ENCODE assay signal across 8 mouse cellular contexts in genomic region chr9:43742902-43743646, GRCm38 (mm10). TPM values are rescaled to one million over a fixed set of nuclear protein-coding genes. Genes with fewer than 3 reads are reported as not detected.
DNase-seq lines count a peak whose midpoint lies in the region; ATAC-seq and TF ChIP-seq lines count a peak whose summit lies in the region.

No protein-coding gene starts in this region.

- peak; percentile 7 for DNase-seq in thymus, adult 2 months
- no peak for DNase-seq in thymus, postnatal 10 days (ENCODE audit: low spot score in 2 of 2)
- DNase-seq in cerebellum, postnatal 25 days = peak; percentile 55 to 77
- DNase-seq in gastrocnemius, postnatal 25 days = peak; percentile 77
- peak; percentile 70 for DNase-seq in hindbrain, postnatal 0 days (ENCODE audit: low spot score)
- no peak for DNase-seq in liver, embryonic 13.5 days
- DNase-seq in naive thymus-derived CD4-positive, alpha-beta T cell, adult 2 months (ENCODE audit: low read depth) = peak; percentile 12

- no peak overlapping the region for H3K27ac ChIP-seq in thymus, adult 2 months (ENCODE audit: control insufficient read depth, insufficient read depth, low read length)
- peak overlapping the region; percentile 92; the same call in 1 of the 2 replicates for H3K27ac ChIP-seq in hindbrain, postnatal 0 days
- H3K27ac ChIP-seq in liver, embryonic 13.5 days = peak overlapping the region; percentile 73; the same call in 1 of the 2 replicates

- H3K9me3 ChIP-seq in hindbrain, postnatal 0 days (ENCODE audit: low read length) = no peaks in the 10 kb centered on the region
- no peaks in the 10 kb centered on the region for H3K9me3 ChIP-seq in liver, embryonic 13.5 days (replicated peaks)

- peak overlapping the region; percentile 95 for H3K9ac ChIP-seq in hindbrain, postnatal 0 days (replicated peaks; ENCODE audit: low read length)
- H3K9ac ChIP-seq in liver, embryonic 13.5 days = peak overlapping the region; percentile 72

- H3K4me3 ChIP-seq in thymus, adult 2 months (ENCODE audit: control insufficient read depth, insufficient read depth, low read length) = peak overlapping the region; percentile 58; the same call in 1 of the 2 replicates
- H3K4me3 ChIP-seq in hindbrain, postnatal 0 days (ENCODE audit: low read length) = peak overlapping the region; percentile 88
- H3K4me3 ChIP-seq in liver, embryonic 13.5 days (replicated peaks) = peak overlapping the region; percentile 65

- WGBS in thymus, adult 2 months = 10% methylated on average over 27 of the region's 27 CpGs
- WGBS in hindbrain, postnatal 0 days = 2% methylated on average over 27 of the region's 27 CpGs
- WGBS in liver, embryonic 13.5 days (ENCODE audit: insufficient replicate concordance) = 2% methylated on average over 27 of the region's 27 CpGs

- H3K27me3 ChIP-seq in thymus, adult 2 months (ENCODE audit: control insufficient read depth, insufficient read depth, low read length) = peaks cover 22% of the 10 kb centered on the region
- H3K27me3 ChIP-seq in hindbrain, postnatal 0 days (ENCODE audit: insufficient read depth, low read length) = no peaks in the 10 kb centered on the region
- peaks cover 48% of the 10 kb centered on the region for H3K27me3 ChIP-seq in liver, embryonic 13.5 days

- TF ChIP-seq CTCF in thymus, adult 2 months (IDR thresholded peaks at IDR 0.05; ENCODE audit: borderline replicate concordance, control insufficient read depth, extremely low read depth, insufficient read depth, low read length, poor library complexity) = no peak
- no peak for TF ChIP-seq CTCF in hindbrain, postnatal 0 days (IDR thresholded peaks at IDR 0.05; ENCODE audit: low read depth)

- ATAC-seq in hindbrain, postnatal 0 days = no peak
- ATAC-seq in liver, embryonic 13.5 days (ENCODE audit: low read depth) = peak; percentile 32
- ATAC-seq in monocyte, adult 5-6 weeks (replicated peaks; ENCODE audit: insufficient number of reproducible peaks, low FRiP score, low TSS enrichment, poor library complexity, severe bottlenecking) = no peak

- peaks cover 10% of the 10 kb centered on the region; the same call in 1 of the 2 replicates for H3K4me1 ChIP-seq in thymus, adult 2 months (replicated peaks; ENCODE audit: control insufficient read depth, insufficient read depth, low read length)
- peaks cover 25% of the 10 kb centered on the region for H3K4me1 ChIP-seq in hindbrain, postnatal 0 days (ENCODE audit: insufficient read depth, low read length)
- H3K4me1 ChIP-seq in liver, embryonic 13.5 days (replicated peaks) = peaks cover 26% of the 10 kb centered on the region

- H3K36me3 ChIP-seq in thymus, adult 2 months (ENCODE audit: control insufficient read depth, insufficient read depth, low read length) = no peaks in the 10 kb centered on the region
- H3K36me3 ChIP-seq in hindbrain, postnatal 0 days (ENCODE audit: insufficient read depth, low read length) = no peaks in the 10 kb centered on the region
- no peaks in the 10 kb centered on the region for H3K36me3 ChIP-seq in liver, embryonic 13.5 days

- TF ChIP-seq POLR2A in thymus, adult 2 months (IDR thresholded peaks at IDR 0.05; ENCODE audit: control insufficient read depth, extremely low read depth, insufficient read depth, low read length, poor library complexity) = no peak

- peak overlapping the region; percentile 90 for H3K4me2 ChIP-seq in hindbrain, postnatal 0 days (ENCODE audit: low read depth, low read length)
- peak overlapping the region; percentile 76 for H3K4me2 ChIP-seq in liver, embryonic 13.5 days

RNA-seq across cellular contexts. Expression of gene Nectin1, which starts 0.7 kb away (rescaled TPM):
- 23.3 and 28.9 TPM in 2 replicates for polyA plus RNA-seq in thymus, adult 2 months (2012; rRNA removed)
- 1 to 10 TPM; 2.1 to 2.6 TPM for total RNA-seq in gastrocnemius, postnatal 25 days (2021)
- 69.2 and 72.8 TPM in 2 replicates for total RNA-seq in hindbrain, postnatal 0 days (2014; rRNA removed)
- polyA plus RNA-seq in hindbrain, postnatal 0 days (2015; fragmentation: Nextera tagmentation; extraction: Ambion mirVana) = 15.7 and 17.1 TPM in 2 replicates
- 1.2 and 1.3 TPM in 2 replicates for polyA plus RNA-seq in liver, embryonic 13.5 days (2015; fragmentation: Nextera tagmentation; extraction: Ambion mirVana)
- total RNA-seq in monocyte, adult 5-6 weeks (2017) = 6.0 to 7.5 TPM (median 7.2 TPM) in 3 replicates

Comparison
In these comparisons a context has a peak if more than half of its experiments do, and no peak if none do; other contexts are left out.
1. DNase-seq: peak in thymus, adult 2 months (single experiment), cerebellum, postnatal 25 days (2 of 2), gastrocnemius, postnatal 25 days (single experiment), hindbrain, postnatal 0 days (single experiment) and naive thymus-derived CD4-positive, alpha-beta T cell, adult 2 months (single experiment); none in thymus, postnatal 10 days (0 of 2) and liver, embryonic 13.5 days (single experiment).
2. Peak in every context shown above with its lines, with median percentiles within 50 percentile points of each other: H3K4me3 ChIP-seq.